Mouse (Mus musculus) liver, embryonic 14.5 days (tissue): ENCODE data around the gene Htra1.

Experiments
- CTCF ChIP-seq: IDR thresholded peaks from 2 replicates; pipeline ENCODE4 v1.5.1; 2016; ENCODE audit warnings: antibody characterized with exemption, low read depth, control low read depth
- EP300 ChIP-seq: IDR thresholded peaks from 2 replicates; pipeline ENCODE4 v1.6.1; 2016; ENCODE audit warnings: antibody characterized with exemption, low read depth

GRCm38 (mm10) chr7:130910841-130911240, 25.1 kb upstream of the Htra1 start:
- TF ChIP-seq CTCF (no peak), EP300 (no peak)
